Mouse (Mus musculus): ENCODE measurements around the gene Otulin.

Gene Otulin

DNA sequence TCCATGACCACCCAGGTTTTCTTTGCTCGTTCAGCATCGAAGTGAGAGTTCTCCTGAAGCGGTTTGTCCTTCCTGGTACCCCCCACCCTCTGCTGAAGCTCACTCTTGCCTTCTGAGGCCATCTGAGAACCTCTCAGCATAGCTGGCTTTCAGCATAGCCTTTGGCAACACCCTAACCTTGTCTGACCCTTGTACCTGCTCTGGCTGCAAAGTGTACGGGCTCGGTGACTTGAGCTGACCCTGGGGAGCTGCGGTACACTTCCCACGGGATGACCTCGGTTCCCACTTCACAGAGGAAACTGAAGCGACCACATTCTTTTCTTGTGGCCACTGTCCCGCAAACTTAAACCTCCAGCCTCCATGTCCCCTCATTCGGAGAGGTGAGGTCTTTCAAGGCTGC, 70.2 kb downstream of the Otulin start:
- ATAC-seq (ENCODE audit: insufficient number of reproducible peaks, low FRiP score, low TSS enrichment), result no peak

DNA sequence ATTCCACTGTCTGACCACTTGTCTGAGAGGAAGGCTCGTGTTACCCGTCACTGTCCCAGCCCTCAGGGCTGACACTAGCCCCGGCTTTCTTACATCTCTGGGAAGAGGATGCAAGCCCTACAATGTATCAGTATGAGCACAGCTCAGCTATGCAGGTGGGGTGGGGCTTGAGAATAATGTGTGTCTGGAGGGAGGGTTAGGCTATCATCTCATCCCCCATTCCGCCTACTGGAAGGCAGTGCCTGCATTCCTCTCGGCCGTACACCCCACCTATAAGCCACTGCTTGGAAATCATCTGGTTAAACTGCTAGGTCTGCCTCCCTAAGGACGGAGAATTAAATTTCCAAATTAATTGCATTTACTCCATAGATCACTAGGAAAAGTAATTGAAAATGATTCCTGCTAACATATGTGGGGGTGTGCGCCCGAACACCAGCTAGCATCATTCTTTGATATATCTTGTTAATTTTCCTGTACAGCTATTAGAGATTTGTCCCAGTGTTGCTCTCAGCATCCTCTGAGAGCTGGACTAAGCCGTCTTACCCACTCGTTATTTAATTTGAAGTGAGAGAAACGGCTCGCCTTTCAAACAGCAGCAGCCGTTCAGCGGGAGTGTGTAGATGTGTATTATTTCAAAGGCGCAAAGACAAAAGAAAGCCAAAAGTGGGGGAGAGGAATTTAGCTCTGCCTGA, 71.9 kb downstream of the Otulin start:
- no peak for ATAC-seq (ENCODE audit: insufficient number of reproducible peaks, low FRiP score, low TSS enrichment)

DNA sequence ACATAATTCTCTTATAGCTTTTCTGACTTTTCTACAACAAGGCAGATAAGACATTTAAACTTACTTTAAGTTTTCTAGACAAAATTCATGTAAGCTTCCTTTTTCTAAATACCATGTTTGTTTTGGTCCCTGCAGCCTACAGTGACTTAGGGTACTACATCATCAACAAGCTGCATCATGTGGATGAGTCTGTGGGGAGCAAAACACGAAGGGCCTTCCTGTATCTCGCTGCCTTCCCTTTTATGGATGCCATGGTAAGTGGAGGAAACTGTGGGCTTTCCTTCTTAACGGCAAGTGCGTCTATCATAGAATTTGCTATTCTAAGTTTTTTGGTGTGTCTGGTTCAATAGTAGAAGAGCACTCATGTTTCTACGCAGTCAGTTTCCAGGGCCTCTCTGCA, 76.9 kb downstream of the Otulin start:
- no peak for ATAC-seq (ENCODE audit: insufficient number of reproducible peaks, low FRiP score, low TSS enrichment)

DNA sequence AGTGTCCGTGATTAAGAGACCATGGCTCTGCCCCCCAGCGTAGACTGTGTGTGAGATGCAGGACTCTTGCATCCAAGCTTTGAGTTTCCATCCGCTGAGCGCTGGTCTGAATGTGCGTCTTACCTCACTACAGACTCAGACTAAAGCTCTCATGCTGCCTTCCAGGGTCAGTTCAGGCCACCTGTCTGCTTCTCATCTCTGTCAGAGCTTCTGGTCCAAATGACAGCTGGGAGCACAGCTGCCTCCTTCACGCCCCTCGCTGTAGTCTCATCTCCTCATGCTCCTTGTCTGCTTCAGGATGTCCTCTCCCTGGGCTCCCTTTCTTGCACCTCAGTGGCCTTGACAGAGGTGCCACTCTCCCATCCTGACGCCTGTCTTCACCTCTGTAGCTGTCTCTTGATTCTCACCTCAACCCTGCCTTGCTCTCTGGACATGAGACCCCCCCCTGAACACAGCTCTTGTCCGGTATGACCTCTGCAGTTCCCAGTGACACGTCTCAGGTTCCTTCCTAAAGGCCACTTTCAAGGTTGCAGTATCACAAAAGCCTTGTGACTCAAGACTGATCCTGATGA, 78.3 kb downstream of the Otulin start:
- no peak for ATAC-seq (ENCODE audit: insufficient number of reproducible peaks, low FRiP score, low TSS enrichment)

DNA sequence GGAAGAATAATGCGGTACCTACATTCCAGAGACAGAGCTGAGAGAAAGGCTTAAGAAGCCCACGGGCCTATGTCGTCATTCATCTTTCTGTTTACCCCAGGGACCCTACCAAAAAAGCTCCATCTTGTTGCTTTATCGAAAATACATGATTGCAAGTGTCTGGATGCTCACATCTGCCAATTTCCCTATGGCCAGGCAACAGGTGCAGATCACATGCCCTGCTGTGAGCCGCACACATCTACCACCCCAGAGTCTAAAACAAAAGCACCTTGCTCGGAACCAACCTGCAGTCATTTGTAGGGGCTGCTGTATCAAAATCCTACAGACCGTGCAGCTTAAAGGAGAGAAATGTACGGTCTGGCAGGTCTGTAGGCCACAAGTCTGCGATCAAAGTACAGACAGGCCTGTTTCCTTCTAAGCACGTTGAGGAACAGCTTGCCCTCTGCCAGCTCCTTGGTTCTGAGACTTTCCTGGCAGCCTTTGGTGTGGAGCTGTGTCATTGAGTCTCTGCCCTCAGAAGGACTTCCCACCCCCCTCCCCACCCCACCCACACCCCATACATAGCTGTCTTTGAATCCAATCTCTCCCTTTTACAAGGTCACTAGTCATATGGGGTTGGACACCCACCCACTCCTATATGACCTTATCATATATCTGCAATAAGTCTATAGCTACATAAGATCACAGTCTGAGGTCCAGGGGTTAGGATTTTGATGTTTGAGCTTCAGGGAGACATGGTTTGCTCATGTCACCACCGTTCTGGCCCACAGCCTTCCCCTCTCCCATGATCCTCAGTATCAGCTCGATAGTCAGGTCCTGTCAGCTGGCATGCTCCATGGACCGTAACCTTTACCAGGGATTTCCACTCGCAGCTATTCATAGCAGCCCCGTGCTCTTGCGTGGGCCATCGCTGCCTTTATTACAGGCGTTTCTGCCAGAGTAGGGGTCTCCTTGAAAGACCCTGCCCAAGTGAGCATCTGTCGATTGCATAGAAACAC, 79.1 kb downstream of the Otulin start:
- no peak for ATAC-seq (ENCODE audit: insufficient number of reproducible peaks, low FRiP score, low TSS enrichment)

DNA sequence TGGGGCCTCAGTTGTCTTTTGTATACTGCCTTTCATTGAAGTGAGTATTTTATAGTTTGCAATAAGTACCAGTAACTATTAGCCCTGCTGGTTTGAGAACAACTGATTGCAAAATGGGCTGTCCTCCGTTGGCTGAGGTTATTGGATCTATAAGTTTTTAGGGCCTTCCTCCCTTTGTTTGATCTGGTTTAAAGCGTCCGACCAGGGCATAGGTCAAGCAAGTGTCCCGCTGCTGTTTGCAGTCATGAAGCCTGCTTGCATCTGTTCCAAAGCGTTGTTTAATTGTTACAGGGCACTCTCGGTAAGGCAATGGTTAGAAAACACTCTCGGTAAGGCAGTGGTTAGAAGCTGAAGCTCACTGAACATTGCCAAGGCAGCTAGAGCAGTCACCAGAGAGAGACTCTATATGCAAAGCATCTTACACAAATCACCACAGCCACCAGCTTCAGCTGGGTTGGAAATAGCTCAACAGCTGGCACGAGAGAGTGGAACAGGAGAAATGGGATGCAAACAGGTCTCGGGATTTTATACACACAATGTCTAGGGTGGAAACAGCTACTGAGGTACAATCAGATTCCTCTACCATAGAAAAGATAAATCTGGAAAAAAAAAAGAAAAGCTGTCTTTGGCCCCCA, 80.0 kb downstream of the Otulin start:
- no peak for ATAC-seq (ENCODE audit: insufficient number of reproducible peaks, low FRiP score, low TSS enrichment)

DNA sequence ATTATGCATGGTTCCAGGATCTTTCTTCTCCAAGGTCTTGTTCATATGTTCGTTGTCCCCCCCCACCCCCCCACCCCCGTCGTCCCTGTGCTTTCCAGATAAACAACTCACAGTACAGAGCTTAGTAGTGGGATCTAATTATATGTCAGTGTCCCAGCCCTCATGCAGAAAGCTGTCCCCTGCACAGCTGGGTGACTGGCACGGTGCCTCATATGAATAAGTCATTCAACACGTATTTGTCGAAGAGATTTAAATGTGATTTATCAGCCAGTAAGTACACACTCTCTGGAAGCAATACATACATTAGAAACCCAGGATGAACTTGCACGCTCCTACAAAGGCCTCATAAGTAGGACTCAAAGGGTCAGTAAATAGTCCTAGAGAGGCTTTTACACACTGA, 80.6 kb downstream of the Otulin start:
- no peak for ATAC-seq (ENCODE audit: insufficient number of reproducible peaks, low FRiP score, low TSS enrichment)

DNA sequence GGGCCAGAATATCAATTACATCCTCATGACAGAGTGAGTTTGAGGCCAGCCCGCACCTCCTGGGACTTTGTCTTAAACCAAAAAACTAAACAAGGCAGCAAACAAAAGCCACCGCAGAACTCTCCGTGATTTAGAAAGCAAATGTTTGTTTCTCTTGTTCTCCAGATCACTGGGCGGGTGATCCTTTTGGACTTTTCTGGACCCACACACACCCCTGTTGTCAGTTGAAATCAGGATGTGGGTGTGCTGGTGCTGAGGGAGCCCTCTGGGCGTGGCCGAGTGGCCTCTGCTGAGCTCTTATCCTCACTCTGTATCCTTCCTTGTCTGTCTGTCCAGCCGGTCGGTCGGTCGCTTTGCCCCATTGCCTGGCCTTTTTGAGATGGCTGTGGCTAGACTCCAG, 81.4 kb downstream of the Otulin start:
- ATAC-seq (ENCODE audit: insufficient number of reproducible peaks, low FRiP score, low TSS enrichment), result 0 out of 2 replicates have a peak, but pooled peaks have one; percentile 16

DNA sequence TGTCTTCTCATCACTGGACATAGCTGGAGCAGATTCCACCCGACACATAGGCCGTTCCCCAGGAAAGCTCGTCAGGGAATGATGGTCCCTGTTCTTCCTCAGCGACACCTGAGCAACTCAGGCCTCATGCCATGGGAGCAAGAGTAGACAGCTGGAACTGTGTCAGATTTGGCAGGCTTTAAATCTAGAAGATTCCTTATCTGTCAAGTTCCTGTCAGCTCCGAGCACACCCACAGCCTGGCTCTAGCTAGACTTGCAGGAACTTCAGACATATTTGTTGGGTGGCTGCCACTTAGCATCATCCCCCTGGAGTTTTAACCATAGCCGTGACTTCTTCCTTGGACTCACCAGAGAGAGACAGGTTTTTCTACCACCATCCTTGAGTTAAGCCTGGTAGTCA, 82.4 kb downstream of the Otulin start:
- ATAC-seq (ENCODE audit: insufficient number of reproducible peaks, low FRiP score, low TSS enrichment), result no peak

DNA sequence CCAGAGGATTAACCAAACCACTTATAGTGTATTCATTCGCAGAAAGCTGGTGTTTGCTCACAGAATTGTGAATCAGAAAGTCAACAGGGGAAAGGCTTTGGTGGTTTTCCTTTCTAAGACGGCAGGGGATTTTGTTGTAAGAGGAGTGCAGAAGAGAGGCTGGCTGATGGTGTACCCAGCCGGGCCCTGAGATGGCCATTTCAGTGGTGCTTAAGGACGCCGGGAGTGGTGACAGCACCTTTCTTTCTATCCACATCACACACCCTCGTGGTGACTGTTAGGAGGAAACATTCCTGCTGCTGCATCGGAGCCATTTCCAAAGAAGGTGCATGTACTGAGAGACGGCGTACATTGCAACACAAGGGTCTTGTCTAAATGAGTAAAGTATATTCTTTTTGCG, 85.3 kb downstream of the Otulin start:
- ATAC-seq (ENCODE audit: insufficient number of reproducible peaks, low FRiP score, low TSS enrichment), result no peak

DNA sequence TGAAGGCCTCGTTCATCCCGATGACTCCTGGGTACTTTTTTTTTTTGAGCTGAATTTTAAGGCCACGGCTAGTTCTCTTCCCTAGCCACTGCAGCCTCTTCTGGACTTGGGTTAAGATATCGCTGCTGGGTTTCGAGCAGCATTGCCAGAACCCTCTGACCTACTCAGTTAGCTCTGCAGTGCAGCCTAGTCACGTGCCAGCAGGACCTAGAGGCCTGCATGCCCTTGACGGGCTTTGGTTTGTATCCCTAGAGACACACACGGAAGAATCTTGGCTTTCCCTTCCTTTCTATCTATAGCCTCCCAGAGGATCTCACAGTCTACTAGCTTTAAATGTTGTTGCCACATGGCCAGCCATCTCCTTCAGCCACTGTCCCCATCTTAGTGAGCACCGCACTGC, 90.7 kb downstream of the Otulin start:
- peak; percentile 37; the same call in 1 of the 2 replicates for ATAC-seq (ENCODE audit: insufficient number of reproducible peaks, low FRiP score, low TSS enrichment)

DNA sequence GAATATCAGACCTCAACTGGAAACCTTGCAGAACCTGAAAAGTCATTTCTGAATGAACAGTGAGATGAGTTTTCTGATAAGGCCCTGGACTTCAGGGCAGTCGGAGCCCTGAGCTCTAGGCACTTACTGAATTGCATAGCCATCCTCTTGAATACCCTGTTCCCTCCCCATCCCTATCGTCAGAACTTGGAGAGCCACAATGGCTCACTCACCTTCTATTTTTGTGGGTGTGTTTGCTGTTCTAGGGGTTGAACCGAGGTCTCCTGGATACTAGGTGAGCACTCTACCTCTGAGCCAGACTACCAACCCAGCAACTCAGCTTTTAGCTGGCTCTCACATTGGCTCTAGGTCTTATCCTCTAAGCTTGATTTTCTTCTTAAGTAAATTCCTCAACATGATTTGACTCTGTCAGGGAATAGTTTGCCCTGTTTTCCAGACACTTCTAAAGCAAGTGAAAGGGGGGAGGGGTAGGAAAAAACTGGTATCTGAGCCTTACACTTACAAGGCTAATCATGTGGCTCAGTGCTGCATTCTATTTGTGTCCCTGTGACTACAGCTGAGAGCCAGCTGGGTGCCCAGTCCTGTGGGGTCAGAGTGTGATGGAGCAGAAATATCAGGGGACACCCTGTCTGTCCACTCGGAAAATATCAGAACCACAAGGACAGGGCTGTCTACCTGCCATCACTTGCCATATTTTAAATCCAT, 92.8 kb downstream of the Otulin start:
- ATAC-seq (ENCODE audit: insufficient number of reproducible peaks, low FRiP score, low TSS enrichment), result no peak

DNA sequence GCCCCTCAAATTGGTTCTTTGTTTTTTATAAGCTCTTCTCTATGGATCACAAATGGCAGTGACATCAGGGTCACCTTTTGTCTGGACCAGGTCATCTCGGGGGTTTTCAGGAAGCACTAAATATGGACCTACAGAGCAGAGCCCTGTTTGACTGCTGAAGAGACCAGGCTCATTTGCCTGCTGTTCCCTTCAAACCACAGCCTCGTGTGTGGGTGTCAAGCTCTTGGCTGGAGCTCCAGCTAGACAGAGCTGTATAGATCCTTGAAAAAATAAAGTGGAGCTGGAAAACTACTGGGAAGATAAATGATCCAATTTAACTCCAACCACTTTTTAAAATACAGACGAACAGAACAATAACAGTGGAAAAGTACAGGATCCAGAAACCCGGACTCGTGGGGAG, 93.7 kb downstream of the Otulin start:
- ATAC-seq (ENCODE audit: insufficient number of reproducible peaks, low FRiP score, low TSS enrichment), result no peak

DNA sequence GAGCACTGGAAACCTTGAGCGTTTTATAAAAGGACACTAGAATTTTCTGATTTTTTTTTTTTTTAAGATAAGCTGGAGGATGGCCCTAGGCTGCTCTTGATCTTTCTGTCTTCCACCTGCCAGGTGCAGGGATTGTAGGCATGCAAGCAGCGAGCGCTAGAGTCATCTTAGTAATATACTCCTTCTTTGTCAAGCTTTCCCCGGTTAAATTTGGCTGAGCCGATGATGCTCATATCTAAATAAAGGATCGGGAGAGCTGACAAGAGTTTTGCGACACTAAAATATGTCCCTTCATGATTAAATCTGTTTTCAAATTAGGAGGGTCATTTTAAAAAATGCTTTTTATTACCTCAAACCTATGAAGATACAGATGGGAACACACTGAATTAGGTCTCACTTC, 94.3 kb downstream of the Otulin start:
- no peak for ATAC-seq (ENCODE audit: insufficient number of reproducible peaks, low FRiP score, low TSS enrichment)

DNA sequence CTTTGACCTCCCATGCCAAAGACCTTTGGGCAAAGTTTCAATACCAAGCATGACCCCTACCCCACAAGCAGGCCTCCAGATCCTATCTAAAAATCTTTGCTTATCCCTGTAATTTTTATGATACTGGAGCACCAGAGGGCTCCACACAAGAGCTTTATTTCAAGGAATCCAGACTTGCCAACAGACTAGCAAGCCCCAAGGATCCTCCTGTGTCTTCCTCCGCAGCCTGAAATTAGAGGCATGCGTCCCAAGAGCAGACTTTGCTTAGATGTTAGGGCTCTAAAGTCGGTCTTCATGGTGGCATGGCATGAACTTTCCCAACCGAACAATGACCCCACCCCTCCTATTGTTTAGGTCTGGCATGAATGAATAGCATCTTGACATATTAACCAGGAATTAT, 94.8 kb downstream of the Otulin start:
- ATAC-seq (ENCODE audit: insufficient number of reproducible peaks, low FRiP score, low TSS enrichment), result no peak

DNA sequence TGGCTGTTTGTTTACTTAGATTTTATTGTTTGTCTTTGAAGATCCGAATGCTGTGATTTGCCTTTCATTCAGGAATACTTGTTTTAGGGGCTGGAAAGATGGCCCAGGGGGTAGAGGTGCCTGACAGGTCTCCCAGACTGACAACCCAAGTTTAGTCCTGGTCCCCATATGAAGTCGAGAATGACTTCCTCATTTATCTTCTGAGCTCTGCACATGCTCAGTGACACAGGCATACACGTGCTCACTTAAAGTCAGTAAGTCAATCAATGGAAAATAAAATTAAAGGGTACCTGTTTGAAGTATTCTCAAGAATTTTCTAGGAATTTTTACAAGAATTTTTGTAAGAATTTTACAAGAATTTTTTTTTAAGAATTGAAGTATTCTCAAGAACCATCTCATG, 97.5 kb downstream of the Otulin start:
- no peak for ATAC-seq (ENCODE audit: insufficient number of reproducible peaks, low FRiP score, low TSS enrichment)

DNA sequence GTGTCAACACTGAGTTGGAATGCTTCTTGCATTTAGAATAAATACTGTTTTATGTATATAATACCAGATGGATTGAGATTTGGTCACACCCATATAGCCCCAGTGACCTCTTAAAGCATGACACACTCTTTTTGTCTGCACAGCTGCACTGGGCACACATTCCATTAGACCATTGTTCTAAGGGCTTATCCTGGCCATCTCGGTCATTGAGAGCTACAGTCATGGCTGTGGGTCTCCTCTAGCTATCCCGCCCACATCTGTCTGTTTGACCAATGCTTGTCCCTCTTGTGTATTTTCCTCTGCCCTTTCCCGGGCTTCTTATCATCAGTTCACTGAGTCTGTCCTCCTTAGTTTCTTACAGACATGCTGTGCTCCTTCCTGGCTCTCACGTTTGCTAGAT, 100.5 kb downstream of the Otulin start:
- ATAC-seq (ENCODE audit: insufficient number of reproducible peaks, low FRiP score, low TSS enrichment), result no peak

DNA sequence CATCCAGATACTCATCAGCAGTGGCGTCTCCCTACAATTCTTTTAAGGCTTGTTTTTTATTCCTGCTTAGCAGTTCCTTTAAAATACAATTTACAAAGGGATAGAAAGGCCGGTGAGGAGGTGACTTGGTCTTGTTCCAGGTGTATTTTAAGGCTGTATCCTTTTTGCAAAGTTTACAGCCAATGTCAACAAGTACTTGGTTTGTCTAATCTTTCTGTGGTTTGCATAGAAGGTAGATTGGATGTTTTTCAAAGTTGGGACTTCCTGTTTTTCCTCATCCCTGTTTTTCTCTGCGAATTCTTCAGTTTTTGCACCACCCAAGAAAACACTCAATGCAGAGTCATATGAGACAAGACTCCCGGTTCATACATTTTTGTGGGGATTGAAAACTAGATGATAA, 101.6 kb downstream of the Otulin start:
- no peak for ATAC-seq (ENCODE audit: insufficient number of reproducible peaks, low FRiP score, low TSS enrichment)

DNA sequence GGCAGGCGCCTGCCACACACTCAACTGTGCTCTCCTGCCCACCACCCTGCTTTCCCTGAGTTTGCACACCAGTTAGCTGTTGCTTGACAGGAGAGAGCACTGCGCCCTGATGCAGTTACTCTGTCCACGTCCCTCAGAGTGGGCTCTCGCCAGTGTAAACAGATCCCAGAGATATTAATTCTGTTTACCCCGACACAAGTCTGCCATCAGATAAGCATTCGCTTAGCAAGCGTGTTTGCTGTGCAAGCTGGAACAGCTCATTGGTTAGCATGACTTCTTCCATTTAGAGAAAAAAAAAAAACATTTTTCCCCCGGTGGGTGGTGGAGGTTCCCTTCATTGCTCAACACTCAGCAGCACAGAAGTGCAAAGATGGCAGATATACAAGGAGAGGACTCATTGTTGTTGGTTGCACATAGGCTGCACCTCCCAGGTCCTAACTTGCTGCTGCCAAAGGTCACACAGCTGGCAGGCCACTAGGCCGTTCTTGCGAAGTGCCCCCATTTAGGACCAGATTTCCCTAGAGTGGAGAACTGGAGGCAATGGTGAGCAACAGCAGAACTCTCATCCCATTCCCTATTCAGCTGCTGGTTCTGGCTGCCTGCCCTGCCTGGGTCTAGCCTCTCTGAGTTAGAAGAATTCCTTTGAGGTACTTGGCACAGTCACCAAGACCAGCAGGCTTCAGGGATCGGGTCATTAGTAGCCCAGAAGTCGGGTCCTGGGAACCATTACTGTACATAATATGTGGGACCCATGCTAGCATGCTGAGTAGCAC, 105.1 kb downstream of the Otulin start:
- ATAC-seq (ENCODE audit: insufficient number of reproducible peaks, low FRiP score, low TSS enrichment), result no peak
